Mouse (Mus musculus) midbrain, embryonic 16.5 days (tissue): ENCODE data around the gene Slc30a9. TPM values are rescaled to one million over a fixed set of nuclear protein-coding genes. Genes with fewer than 3 reads are reported as not detected.

Experiments
- ATAC-seq: fragments of 200-750 bp; cut with Nextera tagmentation; 2 replicates; pipeline ENCODE4 v1.8.0; 2017; ENCODE audit warnings: moderate TSS enrichment
- H3K27ac ChIP-seq: fragments of 300-500 bp; sonication (generic); 2 replicates; pipeline ENCODE4 v1.5.1; 2014; ENCODE audit warnings: mild to moderate bottlenecking, low read length, mixed read lengths
- H3K27me3 ChIP-seq: fragments of 300-500 bp; sonication (generic); 2 replicates; pipeline ENCODE4 v1.6.1; 2014; ENCODE audit warnings: low read depth, low read length, mixed read lengths; ENCODE audit not compliant: control insufficient read depth, insufficient read depth
- H3K36me3 ChIP-seq: fragments of 300-500 bp; sonication (generic); 2 replicates; pipeline ENCODE4 v1.6.1; 2014; ENCODE audit warnings: mild to moderate bottlenecking, low read length, moderate library complexity, mixed read lengths; ENCODE audit not compliant: control insufficient read depth, insufficient read depth
- H3K4me1 ChIP-seq: fragments of 300-500 bp; sonication (generic); 2 replicates; pipeline ENCODE4 v1.6.1; 2014; ENCODE audit warnings: mild to moderate bottlenecking, low read length, mixed read lengths; ENCODE audit not compliant: control insufficient read depth, insufficient read depth
- H3K4me2 ChIP-seq: fragments of 300-500 bp; sonication (generic); 2 replicates; pipeline ENCODE4 v1.6.1; 2014; ENCODE audit warnings: mild to moderate bottlenecking, low read length, mixed read lengths
- H3K4me3 ChIP-seq: fragments of 300-500 bp; sonication (generic); 2 replicates; pipeline ENCODE4 v1.5.1; 2014; ENCODE audit warnings: low read depth, mild to moderate bottlenecking, low read length, moderate library complexity, mixed read lengths
- H3K9ac ChIP-seq: fragments of 300-500 bp; sonication (generic); 2 replicates; pipeline ENCODE4 v1.6.1; 2014; ENCODE audit warnings: low read depth, low read length, mixed read lengths
- H3K9me3 ChIP-seq: fragments of 300-500 bp; sonication (generic); replicated peaks from 2 replicates; pipeline ENCODE4 v1.6.1; 2014; ENCODE audit warnings: mild to moderate bottlenecking, low read length, mixed read lengths; ENCODE audit not compliant: control insufficient read depth, poor library complexity, severe bottlenecking
- WGBS: fragments of 180-500 bp; shearing (Covaris S2); extraction: QIAGEN DNeasy Blood & Tissue Kit; methylation state at CpG from one replicate; pipeline ENCODE4 v1.1.7; 2014; 5-methylcytosine and 5-hydroxymethylcytosine counted together
- polyA plus RNA-seq: library from polyadenylated mRNA; unstranded; fragments of >200 nt; fragmentation: Nextera tagmentation; extraction: Ambion mirVana; gene quantifications from 2 replicates; pipeline ENCODE4 v1.2.1, GENCODE M21; 2015

Gene Slc30a9
- polyA plus RNA-seq, 1 experiment from 2014 or later = 174 TPM

DNA sequence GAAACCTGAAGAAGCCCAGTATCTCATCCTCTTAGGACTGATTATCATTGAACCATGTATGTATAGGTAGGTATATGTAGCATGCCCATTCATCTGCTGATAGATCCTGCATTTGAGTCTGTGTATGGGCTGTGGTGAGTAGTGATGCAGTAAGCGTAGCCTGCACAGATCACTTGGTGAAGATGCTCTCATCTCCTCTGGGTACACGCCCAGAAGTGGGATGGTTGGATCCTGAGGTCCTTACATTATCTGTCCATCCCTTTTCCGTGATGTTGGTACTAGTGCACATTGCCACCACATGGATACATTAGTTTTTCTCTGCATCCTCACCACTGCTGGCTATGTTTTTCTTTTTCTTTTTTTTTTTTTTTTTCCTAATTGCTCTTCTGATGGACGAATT, 26.9 kb upstream of the Slc30a9 start:
- Histone ChIP-seq H3K36me3 (0 out of 2 replicates have a peak, but pooled peaks cover 7% of the 10 kb centered on the region), H3K9ac (no peak overlapping the region), H3K4me2 (no peak overlapping the region), H3K4me3 (no peak overlapping the region), H3K9me3 (no peaks in the 10 kb centered on the region), H3K27me3 (no peaks in the 10 kb centered on the region), H3K4me1 (no peaks in the 10 kb centered on the region), H3K27ac (no peak overlapping the region)
- ATAC-seq = no peak
- 98% methylated on average over 4 of the region's 4 CpGs for WGBS

DNA sequence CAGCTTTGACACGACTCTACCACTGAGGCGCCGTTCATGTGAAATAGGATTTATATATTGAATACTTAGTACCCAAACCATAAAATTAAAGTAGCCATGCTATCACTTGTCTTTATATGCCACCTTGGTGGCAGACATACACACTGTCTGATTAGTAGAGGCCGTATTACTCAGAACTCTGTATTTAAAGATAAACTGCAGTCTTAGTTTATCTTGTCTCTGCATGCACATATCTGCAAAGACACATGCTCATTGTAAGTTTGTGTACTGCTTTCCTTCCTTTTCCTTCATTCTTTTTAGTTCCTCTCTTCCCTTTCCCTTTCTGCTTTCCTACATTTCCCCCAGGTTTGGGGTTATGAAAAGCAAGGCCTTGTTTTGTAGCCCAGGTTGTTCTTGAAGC, 26.4 kb upstream of the Slc30a9 start:
- Histone ChIP-seq H3K36me3 (0 out of 2 replicates have a peak, but pooled peaks cover 9% of the 10 kb centered on the region), H3K4me1 (no peaks in the 10 kb centered on the region), H3K9me3 (no peaks in the 10 kb centered on the region), H3K27ac (no peak overlapping the region), H3K27me3 (no peaks in the 10 kb centered on the region), H3K9ac (no peak overlapping the region), H3K4me3 (no peak overlapping the region), H3K4me2 (no peak overlapping the region)
- ATAC-seq = no peak
- 93% methylated on average over 4 of the region's 4 CpGs for WGBS

DNA sequence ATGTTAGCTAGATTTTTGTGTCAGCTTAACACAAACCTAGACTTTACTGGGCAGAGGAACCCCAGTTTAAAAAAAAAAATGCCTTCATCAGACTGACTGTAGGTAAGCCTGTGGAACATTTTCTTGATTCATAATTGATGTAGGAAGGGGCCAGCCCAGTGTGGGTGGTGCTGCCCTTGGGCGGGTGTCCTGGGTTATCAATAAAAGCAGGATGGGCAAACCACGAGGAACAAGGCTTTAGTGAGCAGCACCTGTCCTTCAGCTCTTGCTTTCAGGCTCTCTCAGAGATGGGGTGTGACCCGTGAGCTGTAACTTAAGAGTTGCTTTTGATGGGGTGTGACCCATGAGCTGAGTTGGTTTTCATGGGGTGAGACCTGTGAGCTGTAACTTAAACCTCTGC, 11.7 kb upstream of the Slc30a9 start:
- Histone ChIP-seq H3K9ac (no peak overlapping the region), H3K36me3 (no peaks in the 10 kb centered on the region), H3K27me3 (no peaks in the 10 kb centered on the region), H3K4me1 (no peaks in the 10 kb centered on the region), H3K27ac (no peak overlapping the region), H3K4me3 (no peak overlapping the region), H3K9me3 (no peaks in the 10 kb centered on the region), H3K4me2 (no peak overlapping the region)
- ATAC-seq = no peak
- WGBS = 86% methylated on average over 3 of the region's 3 CpGs

DNA sequence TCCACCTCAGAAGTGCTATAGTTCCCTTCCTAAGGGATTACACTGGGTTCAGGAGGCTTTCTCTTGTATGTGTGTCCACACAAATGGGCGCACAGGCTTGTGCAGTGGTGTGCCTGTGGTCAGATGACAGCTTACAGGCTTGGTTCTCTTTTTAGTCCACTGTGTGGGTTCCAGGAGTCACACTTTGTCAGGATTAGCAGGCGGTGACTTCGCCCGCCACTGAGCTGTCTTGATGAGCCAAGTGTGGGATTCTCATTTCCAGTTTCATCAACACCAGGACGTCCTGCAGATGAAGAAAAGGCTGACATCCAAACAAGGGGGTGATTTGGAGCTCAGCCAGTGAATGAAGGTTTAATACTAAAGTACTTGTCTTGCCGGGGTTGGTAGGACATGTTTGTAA, 11.1 kb upstream of the Slc30a9 start:
- Histone ChIP-seq H3K27ac (no peak overlapping the region), H3K27me3 (no peaks in the 10 kb centered on the region), H3K4me3 (no peak overlapping the region), H3K36me3 (no peaks in the 10 kb centered on the region), H3K4me1 (no peaks in the 10 kb centered on the region), H3K9me3 (no peaks in the 10 kb centered on the region), H3K9ac (no peak overlapping the region), H3K4me2 (no peak overlapping the region)
- no peak for ATAC-seq
- WGBS = 87% methylated on average over 6 of the region's 6 CpGs

DNA sequence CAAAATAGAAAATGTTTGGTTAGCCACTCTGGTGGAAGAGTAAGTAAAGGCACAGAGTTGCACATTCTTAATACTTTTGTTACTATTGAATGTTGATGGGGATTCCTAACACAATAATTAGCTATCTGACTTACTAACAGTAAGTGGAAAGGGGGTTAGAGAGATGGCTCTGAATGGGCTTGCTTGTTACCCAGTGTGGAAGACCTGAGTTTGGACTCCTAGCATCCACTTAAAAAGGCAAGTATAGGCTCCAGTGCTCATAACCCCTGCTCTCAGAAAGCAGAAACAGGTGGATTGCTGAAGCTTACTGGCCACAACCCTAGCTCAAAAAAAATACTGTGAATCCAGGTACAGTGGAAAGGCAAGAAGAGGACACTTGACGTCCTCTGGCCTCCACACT, 10.6 kb upstream of the Slc30a9 start:
- no peak overlapping the region for H3K27ac ChIP-seq
- H3K4me3 ChIP-seq = no peak overlapping the region
- H3K4me1 ChIP-seq = no peaks in the 10 kb centered on the region
- no peaks in the 10 kb centered on the region for H3K27me3 ChIP-seq
- H3K4me2 ChIP-seq = no peak overlapping the region
- H3K36me3 ChIP-seq = no peaks in the 10 kb centered on the region
- WGBS = 91% methylated on average over 1 of the region's 1 CpGs
- ATAC-seq = no peak
- H3K9me3 ChIP-seq = no peaks in the 10 kb centered on the region
- H3K9ac ChIP-seq = no peak overlapping the region

DNA sequence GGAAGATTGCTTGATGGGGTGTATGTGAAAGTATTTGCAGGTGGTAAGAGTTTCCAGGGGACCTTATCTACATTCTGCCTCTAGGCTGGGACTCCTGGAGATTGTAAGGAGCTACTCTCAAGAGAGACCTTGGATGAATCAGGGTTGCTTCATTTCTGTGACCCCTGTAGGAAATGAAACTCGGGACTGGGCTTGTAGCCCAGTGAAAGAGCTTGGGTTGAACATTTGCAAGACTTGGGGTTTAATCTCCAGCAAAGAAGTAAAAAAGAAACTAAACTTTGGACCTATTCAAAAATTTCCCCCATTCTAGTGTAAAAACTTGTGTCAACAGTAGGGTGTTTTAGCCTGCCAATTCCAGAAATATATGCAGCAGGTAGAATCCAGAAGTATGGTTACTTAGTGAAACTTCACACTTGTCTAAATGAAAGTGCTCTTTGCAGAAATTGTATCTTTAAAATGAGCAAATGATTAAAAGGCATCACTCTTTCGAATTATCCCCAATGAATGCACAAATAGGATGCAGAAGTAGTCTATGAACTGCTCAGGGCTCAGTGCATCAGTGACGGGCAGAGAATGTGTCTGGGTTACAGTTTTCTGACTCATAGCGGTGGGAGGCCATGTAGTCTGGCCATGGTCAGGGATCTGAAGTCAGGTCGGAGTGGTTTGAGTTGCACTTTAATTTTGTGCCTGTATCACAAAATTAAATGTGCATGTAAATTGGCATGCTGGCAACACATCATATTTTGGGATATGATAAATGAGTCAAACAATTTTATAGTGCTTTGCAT, 9.5 kb upstream of the Slc30a9 start:
- Histone ChIP-seq H3K9me3 (no peaks in the 10 kb centered on the region), H3K9ac (no peak overlapping the region), H3K4me2 (no peak overlapping the region), H3K4me3 (no peak overlapping the region), H3K27me3 (no peaks in the 10 kb centered on the region), H3K4me1 (no peaks in the 10 kb centered on the region), H3K36me3 (no peaks in the 10 kb centered on the region), H3K27ac (no peak overlapping the region)
- WGBS = 91% methylated on average over 5 of the region's 5 CpGs
- ATAC-seq = no peak

DNA sequence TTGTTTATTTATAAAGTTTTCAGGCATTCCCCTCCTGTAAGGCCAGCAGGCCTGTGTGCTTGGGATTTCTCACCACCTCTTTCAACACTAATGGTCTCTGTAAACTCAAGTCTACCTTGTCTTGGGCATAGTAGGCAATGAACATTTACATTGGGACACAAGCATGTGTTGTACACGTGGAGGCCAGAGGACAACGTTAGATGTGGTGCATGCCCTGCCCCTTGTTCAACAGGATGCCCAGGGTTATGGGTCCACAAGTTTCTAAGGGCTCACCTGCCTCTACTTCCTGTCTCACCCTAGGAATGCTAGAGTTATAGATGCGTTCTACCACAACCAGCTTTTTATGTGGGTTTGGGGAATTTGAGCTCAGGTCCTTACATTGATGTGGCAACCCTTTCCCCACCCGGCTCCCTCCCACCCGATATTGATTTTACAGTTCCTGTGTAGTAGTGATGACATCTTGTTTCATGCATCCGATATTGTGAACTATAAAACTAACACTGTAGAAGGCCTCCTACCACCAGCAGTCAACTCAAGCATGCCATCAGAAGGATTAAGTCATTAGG, 6.8 kb upstream of the Slc30a9 start:
- H3K4me2 ChIP-seq = no peak overlapping the region
- 95% methylated on average over 6 of the region's 6 CpGs for WGBS
- no peak for ATAC-seq
- H3K27ac ChIP-seq = no peak overlapping the region
- no peaks in the 10 kb centered on the region for H3K36me3 ChIP-seq
- H3K27me3 ChIP-seq = no peaks in the 10 kb centered on the region
- H3K9ac ChIP-seq = no peak overlapping the region
- no peak overlapping the region for H3K4me3 ChIP-seq
- no peaks in the 10 kb centered on the region for H3K4me1 ChIP-seq
- no peaks in the 10 kb centered on the region for H3K9me3 ChIP-seq

DNA sequence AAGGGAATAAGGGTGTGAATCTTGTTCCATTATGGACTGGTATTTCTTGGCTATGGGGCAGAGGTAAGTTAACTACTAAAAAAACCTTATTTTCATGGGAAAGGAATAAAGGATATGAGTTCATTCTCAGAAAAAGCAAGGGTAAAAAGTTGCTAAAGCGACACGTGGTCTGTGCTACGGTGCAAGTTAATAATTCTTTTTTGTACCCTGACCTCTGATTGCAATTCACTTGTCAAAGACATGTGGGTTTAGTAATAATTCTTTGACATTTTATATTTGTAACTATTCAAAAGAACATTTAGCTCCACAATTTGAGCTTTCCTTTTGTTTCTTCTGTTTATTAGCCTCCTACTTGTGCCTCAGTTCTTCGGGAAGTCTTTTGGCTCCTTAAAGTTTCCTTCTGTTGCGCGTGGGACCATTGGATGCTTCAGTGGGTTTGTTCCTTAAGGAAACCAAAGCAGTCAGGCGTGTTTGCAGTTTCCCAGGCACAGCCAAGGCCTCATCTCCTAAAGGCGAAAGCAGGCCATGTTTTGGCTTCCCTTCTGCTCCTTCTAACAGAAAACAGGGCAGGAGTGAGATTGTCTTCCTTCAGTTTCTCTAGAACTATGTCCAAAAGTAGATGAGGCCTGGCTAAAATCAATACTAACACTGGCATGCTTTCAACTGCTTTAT, 5.7 kb upstream of the Slc30a9 start:
- Histone ChIP-seq H3K4me3 (no peak overlapping the region), H3K4me1 (no peaks in the 10 kb centered on the region), H3K4me2 (no peak overlapping the region), H3K9ac (no peak overlapping the region), H3K27me3 (no peaks in the 10 kb centered on the region), H3K9me3 (no peaks in the 10 kb centered on the region), H3K36me3 (no peaks in the 10 kb centered on the region), H3K27ac (no peak overlapping the region)
- ATAC-seq = no peak
- WGBS = 95% methylated on average over 8 of the region's 8 CpGs

DNA sequence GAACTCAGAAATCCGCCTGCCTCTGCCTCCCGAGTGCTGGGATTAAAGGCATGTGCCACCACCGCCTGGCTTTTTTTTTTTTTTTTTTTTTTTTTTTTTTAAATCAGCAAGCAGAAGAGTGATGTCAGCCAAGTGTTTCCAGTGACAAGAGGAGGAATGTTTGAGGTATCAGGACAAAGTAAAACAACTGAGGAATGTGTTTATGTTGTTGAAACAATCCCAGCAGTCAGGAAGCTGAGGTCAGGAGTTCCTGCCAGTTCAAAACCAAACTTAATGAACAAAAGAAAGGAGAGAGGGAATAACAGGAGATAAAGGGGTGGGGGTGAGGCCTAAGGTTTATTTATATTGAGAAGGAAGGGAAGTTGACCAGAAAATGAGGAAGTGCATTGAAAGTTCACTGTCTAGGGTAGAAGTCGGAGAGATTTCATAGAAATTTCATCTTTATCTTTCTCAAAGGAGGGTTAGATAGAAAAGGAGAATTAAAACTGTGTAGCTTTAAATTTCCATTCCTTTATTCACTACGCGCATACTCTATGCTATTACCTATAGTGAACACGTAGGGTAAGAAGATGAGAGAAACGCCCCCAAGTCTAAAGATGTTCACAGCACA, 4.9 kb upstream of the Slc30a9 start:
- no peak for ATAC-seq
- Histone ChIP-seq H3K9me3 (no peaks in the 10 kb centered on the region), H3K9ac (no peak overlapping the region), H3K4me2 (no peak overlapping the region), H3K4me3 (no peak overlapping the region), H3K4me1 (no peaks in the 10 kb centered on the region), H3K27ac (no peak overlapping the region), H3K27me3 (no peaks in the 10 kb centered on the region), H3K36me3 (no peaks in the 10 kb centered on the region)
- WGBS = 94% methylated on average over 7 of the region's 8 CpGs
